ENCODE assay signal across 7 mouse cellular contexts in the genomic region with DNA sequence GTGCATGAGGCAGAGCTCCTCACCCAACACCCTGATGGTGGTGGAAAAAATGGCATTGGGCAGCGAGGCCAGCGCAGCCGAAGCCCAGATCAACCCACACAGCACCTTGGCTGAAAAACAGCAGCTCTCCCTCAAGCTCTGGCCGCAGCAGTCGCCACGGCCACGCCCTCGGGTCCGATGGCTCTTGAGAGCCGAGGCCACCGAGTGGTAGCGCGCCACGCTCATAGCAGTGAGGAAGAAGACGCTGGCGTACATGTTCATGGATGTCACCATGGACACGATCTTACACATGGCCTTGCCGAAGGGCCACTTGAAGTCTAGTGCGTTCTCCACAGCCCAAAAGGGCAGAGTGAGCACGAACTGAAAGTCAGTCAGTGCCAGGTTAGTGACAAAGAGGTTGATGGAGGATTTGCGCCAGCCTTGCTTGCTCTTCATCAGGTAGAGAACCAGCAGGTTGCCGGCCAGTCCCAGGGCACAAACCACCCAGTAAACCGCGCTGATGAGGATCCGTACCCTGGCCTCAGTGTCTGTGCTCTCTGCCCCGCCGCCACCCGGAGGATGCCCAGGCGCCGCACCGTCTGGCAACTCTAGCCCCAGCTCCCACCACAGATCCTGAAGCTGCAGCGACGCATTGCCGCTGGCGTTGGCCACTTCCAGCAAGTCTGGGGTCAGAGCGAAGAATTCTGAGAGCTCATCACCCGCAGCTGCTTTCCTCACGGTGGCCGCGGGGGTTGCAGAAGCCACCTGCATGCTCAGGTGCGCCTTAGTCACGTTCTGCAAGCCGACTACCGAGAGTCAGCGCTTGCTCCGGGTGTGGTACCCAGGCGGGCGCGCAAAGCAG. TPM values are rescaled to one million over a fixed set of nuclear protein-coding genes. Genes with fewer than 3 reads are reported as not detected.
DNase-seq lines count a peak whose midpoint lies in the region; ATAC-seq lines count a peak whose summit lies in the region.

No protein-coding gene starts in this region.

- peaks cover 8% of the 10 kb centered on the region; the same call in 1 of the 2 replicates for H3K4me1 ChIP-seq in heart, embryonic 16.5 days (ENCODE audit: control insufficient read depth, insufficient read depth, low read length)
- H3K4me1 ChIP-seq in liver, embryonic 12.5 days = 0 out of 2 replicates have a peak, but pooled peaks cover 7% of the 10 kb centered on the region

- peaks cover 47% of the 10 kb centered on the region for H3K27me3 ChIP-seq in heart, embryonic 16.5 days (ENCODE audit: control insufficient read depth, insufficient read depth, low read length)
- H3K27me3 ChIP-seq in liver, embryonic 12.5 days (replicated peaks) = peaks cover 47% of the 10 kb centered on the region

- H3K27ac ChIP-seq in heart, embryonic 16.5 days (ENCODE audit: low read length) = no peak overlapping the region
- no peak overlapping the region for H3K27ac ChIP-seq in liver, embryonic 12.5 days

- H3K4me3 ChIP-seq in heart, embryonic 16.5 days (ENCODE audit: low read length) = peak overlapping the region; percentile 53
- peak overlapping the region; percentile 30 for H3K4me3 ChIP-seq in liver, embryonic 12.5 days

- 4% methylated on average over 49 of the region's 49 CpGs for WGBS in heart, embryonic 16.5 days
- 8% methylated on average over 49 of the region's 49 CpGs for WGBS in liver, embryonic 12.5 days (ENCODE audit: insufficient replicate concordance)

- ATAC-seq in heart, embryonic 16.5 days (replicated peaks; ENCODE audit: extremely low read depth, insufficient read depth, low FRiP score) = no peak
- no peak for ATAC-seq in liver, embryonic 12.5 days
- no peak for ATAC-seq in CD4-positive, CD25-positive, alpha-beta regulatory T cell, adult 4 months

- DNase-seq in layer of hippocampus, postnatal 10 days (ENCODE audit: low spot score in 2 of 2) = peak; percentile 6 to 33
- DNase-seq in layer of hippocampus, adult 18-20 months (ENCODE audit: low spot score in 2 of 2) = no peak
- peak; percentile 32 for DNase-seq in embryo, embryonic 9.5 days (ENCODE audit: extremely low spot score)
- peak; percentile 37 for DNase-seq in right cerebral cortex, postnatal 4 days

- H3K9me3 ChIP-seq in heart, embryonic 16.5 days (replicated peaks; ENCODE audit: control insufficient read depth, low read length) = no peaks in the 10 kb centered on the region
- H3K9me3 ChIP-seq in liver, embryonic 12.5 days (replicated peaks) = no peaks in the 10 kb centered on the region

- no peaks in the 10 kb centered on the region for H3K36me3 ChIP-seq in heart, embryonic 16.5 days (ENCODE audit: control insufficient read depth, insufficient read depth)
- H3K36me3 ChIP-seq in liver, embryonic 12.5 days = no peaks in the 10 kb centered on the region

- H3K9ac ChIP-seq in heart, embryonic 16.5 days (ENCODE audit: low read length) = no peak overlapping the region
- no peak overlapping the region for H3K9ac ChIP-seq in liver, embryonic 12.5 days

- H3K4me2 ChIP-seq in heart, embryonic 16.5 days (ENCODE audit: low read depth, low read length) = peak overlapping the region; percentile 69
- H3K4me2 ChIP-seq in liver, embryonic 12.5 days = peak overlapping the region; percentile 57

RNA-seq across cellular contexts. Expression of gene Rxfp3, which starts 1.0 kb away (rescaled TPM):
- 1 to 10 TPM; 5.6 to 6.6 TPM for total RNA-seq in layer of hippocampus, postnatal 10 days (2021)
- 1 to 10 TPM; 5.5 to 5.9 TPM for total RNA-seq in layer of hippocampus, adult 18-20 months (2021)
- polyA plus RNA-seq in heart, embryonic 16.5 days (2015; fragmentation: Nextera tagmentation; extraction: Ambion mirVana) = 0.05 TPM in 2 replicates
- 0.16 and 0.21 TPM in 2 replicates for polyA plus RNA-seq in liver, embryonic 12.5 days (2016; fragmentation: Nextera tagmentation; extraction: Ambion mirVana)
- not detected for polyA plus RNA-seq in CD4-positive, CD25-positive, alpha-beta regulatory T cell, adult 4 months (2017; shearing (Covaris generic))

RNA-seq across cellular contexts. Expression of gene Adamts12, which starts 27.8 kb away (rescaled TPM):
- 1 to 10 TPM; 3.5 to 3.6 TPM for total RNA-seq in layer of hippocampus, postnatal 10 days (2021)
- total RNA-seq in layer of hippocampus, adult 18-20 months (2021) = under 1 TPM; 0.30 to 0.43 TPM
- polyA plus RNA-seq in heart, embryonic 16.5 days (2015; fragmentation: Nextera tagmentation; extraction: Ambion mirVana) = 1.9 and 2.0 TPM in 2 replicates
- 0.85 and 0.87 TPM in 2 replicates for polyA plus RNA-seq in liver, embryonic 12.5 days (2016; fragmentation: Nextera tagmentation; extraction: Ambion mirVana)
- polyA plus RNA-seq in CD4-positive, CD25-positive, alpha-beta regulatory T cell, adult 4 months (2017; shearing (Covaris generic)) = under 1 TPM in 1 of 2 experiments, not detected in 1; 0.13 TPM

RNA-seq across cellular contexts. Expression of gene Slc45a2, which starts 36.2 kb away (rescaled TPM):
- not detected for total RNA-seq in layer of hippocampus, postnatal 10 days (2021)
- total RNA-seq in layer of hippocampus, adult 18-20 months (2021) = not detected
- 0.05 TPM in 1 of 2 replicates, not detected in the other for polyA plus RNA-seq in heart, embryonic 16.5 days (2015; fragmentation: Nextera tagmentation; extraction: Ambion mirVana)
- 0.04 TPM in 1 of 2 replicates, not detected in the other for polyA plus RNA-seq in liver, embryonic 12.5 days (2016; fragmentation: Nextera tagmentation; extraction: Ambion mirVana)
- not detected for polyA plus RNA-seq in CD4-positive, CD25-positive, alpha-beta regulatory T cell, adult 4 months (2017; shearing (Covaris generic))

RNA-seq across cellular contexts. Expression of gene Amacr, which starts 55.2 kb away (rescaled TPM):
- total RNA-seq in layer of hippocampus, postnatal 10 days (2021) = 1 to 10 TPM; 6.8 to 8.2 TPM
- total RNA-seq in layer of hippocampus, adult 18-20 months (2021) = 10 to 100 TPM; 13.2 TPM
- 15.4 and 22.9 TPM in 2 replicates for polyA plus RNA-seq in heart, embryonic 16.5 days (2015; fragmentation: Nextera tagmentation; extraction: Ambion mirVana)
- polyA plus RNA-seq in liver, embryonic 12.5 days (2016; fragmentation: Nextera tagmentation; extraction: Ambion mirVana) = 10.7 and 13.7 TPM in 2 replicates
- polyA plus RNA-seq in CD4-positive, CD25-positive, alpha-beta regulatory T cell, adult 4 months (2017; shearing (Covaris generic)) = 1 to 10 TPM; 4.5 to 4.7 TPM

Comparison
In these comparisons a context has a peak if more than half of its experiments do, and no peak if none do; other contexts are left out.
1. DNase-seq: peak in layer of hippocampus, postnatal 10 days (2 of 2), embryo, embryonic 9.5 days (single experiment) and right cerebral cortex, postnatal 4 days (single experiment); none in layer of hippocampus, adult 18-20 months (0 of 2).